Mouse (Mus musculus) limb, embryonic 11.5 days (tissue): ENCODE data around the gene Fyn. TPM values are rescaled to one million over a fixed set of nuclear protein-coding genes. Genes with fewer than 3 reads are reported as not detected.
A peak's percentile ranks its signal among the peaks of the same experiment; 100 is the strongest.

Source experiments
- ATAC-seq: fragments of 200-750 bp; cut with Nextera tagmentation; 2 replicates; pipeline ENCODE4 v1.8.0; 2017; ENCODE audit warnings: low read depth; ENCODE audit not compliant: insufficient number of reproducible peaks, low FRiP score, low TSS enrichment
- DNase-seq: peaks from one replicate; pipeline ENCODE4 v3.0.0-alpha.2; 2015; ENCODE audit warnings: low spot score
- H3K27ac ChIP-seq: fragments of 300-500 bp; sonication (generic); replicated peaks from 2 replicates; pipeline ENCODE4 v1.5.1; 2014; ENCODE audit warnings: low read depth, mild to moderate bottlenecking, low read length
- H3K27me3 ChIP-seq: fragments of 300-500 bp; sonication (generic); 2 replicates; pipeline ENCODE4 v1.6.1; 2014; ENCODE audit warnings: mild to moderate bottlenecking, low read length, mixed read lengths; ENCODE audit not compliant: control insufficient read depth, insufficient read depth
- H3K36me3 ChIP-seq: fragments of 300-500 bp; sonication (generic); 2 replicates; pipeline ENCODE4 v1.6.1; 2014; ENCODE audit warnings: mild to moderate bottlenecking, low read length, moderate library complexity, mixed read lengths; ENCODE audit not compliant: control insufficient read depth, insufficient read depth
- H3K4me1 ChIP-seq: fragments of 300-500 bp; sonication (generic); 2 replicates; pipeline ENCODE4 v1.6.1; 2014; ENCODE audit warnings: low read length, mixed read lengths; ENCODE audit not compliant: control insufficient read depth, insufficient read depth
- H3K4me2 ChIP-seq: fragments of 300-500 bp; sonication (generic); 2 replicates; pipeline ENCODE4 v1.6.1; 2014; ENCODE audit warnings: low read depth, mild to moderate bottlenecking, moderate library complexity; ENCODE audit not compliant: severe bottlenecking
- H3K4me3 ChIP-seq: fragments of 300-500 bp; sonication (generic); 2 replicates; pipeline ENCODE4 v1.5.1; 2014; ENCODE audit warnings: low read depth, low read length
- H3K9ac ChIP-seq: fragments of 300-500 bp; sonication (generic); 2 replicates; pipeline ENCODE4 v1.6.1; 2014; ENCODE audit warnings: mild to moderate bottlenecking, low read length
- H3K9me3 ChIP-seq: fragments of 300-500 bp; sonication (generic); 2 replicates; pipeline ENCODE4 v1.6.1; 2016; ENCODE audit warnings: low read length; ENCODE audit not compliant: control insufficient read depth
- WGBS: fragments of 180-500 bp; shearing (Covaris S2); extraction: QIAGEN DNeasy Blood & Tissue Kit; methylation state at CpG from one replicate; pipeline ENCODE4 v1.1.7; 2014; 5-methylcytosine and 5-hydroxymethylcytosine counted together
- polyA plus RNA-seq: library from polyadenylated mRNA; unstranded; fragments of >200 nt; fragmentation: Nextera tagmentation; extraction: Ambion mirVana; gene quantifications from 2 replicates; pipeline ENCODE4 v1.2.1, GENCODE M21; 2014

Fyn gene
- polyA plus RNA-seq, 1 experiment from 2014 or later: 20.6 TPM

DNA sequence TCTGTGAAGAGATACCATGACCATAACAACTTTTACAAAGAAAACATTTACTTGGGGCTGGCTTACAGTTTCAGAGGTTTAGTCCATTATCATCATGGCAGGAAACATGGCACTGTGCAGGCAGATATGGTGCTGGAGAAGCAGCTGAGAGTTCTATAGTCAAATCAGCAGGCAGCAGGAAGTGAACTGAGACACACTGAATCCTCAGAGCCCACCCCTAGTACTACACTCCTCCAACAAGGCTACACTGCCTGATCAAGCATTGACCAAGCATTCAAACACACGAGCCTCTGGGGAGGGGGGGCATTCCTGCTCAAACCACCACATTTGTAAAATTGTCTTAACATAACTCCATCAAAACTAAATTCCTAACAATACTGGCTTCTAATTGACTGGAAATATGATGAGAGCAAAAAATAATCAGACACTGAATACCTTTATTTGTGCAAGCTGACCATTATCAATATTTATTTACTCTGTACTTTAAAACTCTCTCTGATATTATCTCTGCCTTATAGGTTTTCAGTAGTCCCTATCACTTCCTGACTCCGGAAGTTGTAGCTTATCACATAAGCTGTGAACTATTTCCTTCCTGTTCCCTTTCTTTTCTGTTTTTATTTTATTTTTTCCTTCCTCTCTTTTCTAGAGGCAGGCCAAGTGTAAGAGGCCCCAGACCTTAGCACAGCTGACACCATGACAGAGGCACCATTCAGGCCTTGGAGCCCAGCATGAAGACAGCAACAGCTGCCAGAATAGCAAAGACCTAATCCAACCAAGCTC, 29.3 kb upstream of the Fyn start:
- ATAC-seq (no peak), DNase-seq (no peak)
- no peak overlapping the region for H3K9ac ChIP-seq
- no peaks in the 10 kb centered on the region for H3K4me1 ChIP-seq
- no peak overlapping the region for H3K4me2 ChIP-seq
- H3K4me3 ChIP-seq: no peak overlapping the region
- H3K27ac ChIP-seq: no peak overlapping the region
- H3K27me3 ChIP-seq: no peaks in the 10 kb centered on the region
- H3K9me3 ChIP-seq: no peaks in the 10 kb centered on the region
- WGBS: 80% methylated on average over 2 of the region's 2 CpGs
- H3K36me3 ChIP-seq: no peaks in the 10 kb centered on the region

GRCm38 (mm10) chr10:39339969-39340236, 28.8 kb upstream of the Fyn start:
- Histone ChIP-seq H3K4me1 (no peaks in the 10 kb centered on the region), H3K9ac (no peak overlapping the region), H3K9me3 (no peaks in the 10 kb centered on the region), H3K27ac (no peak overlapping the region), H3K4me3 (no peak overlapping the region), H3K36me3 (no peaks in the 10 kb centered on the region), H3K27me3 (no peaks in the 10 kb centered on the region), H3K4me2 (no peak overlapping the region)
- DNase-seq (no peak), ATAC-seq (no peak)
- WGBS: 91% methylated on average over 2 of the region's 2 CpGs

DNA sequence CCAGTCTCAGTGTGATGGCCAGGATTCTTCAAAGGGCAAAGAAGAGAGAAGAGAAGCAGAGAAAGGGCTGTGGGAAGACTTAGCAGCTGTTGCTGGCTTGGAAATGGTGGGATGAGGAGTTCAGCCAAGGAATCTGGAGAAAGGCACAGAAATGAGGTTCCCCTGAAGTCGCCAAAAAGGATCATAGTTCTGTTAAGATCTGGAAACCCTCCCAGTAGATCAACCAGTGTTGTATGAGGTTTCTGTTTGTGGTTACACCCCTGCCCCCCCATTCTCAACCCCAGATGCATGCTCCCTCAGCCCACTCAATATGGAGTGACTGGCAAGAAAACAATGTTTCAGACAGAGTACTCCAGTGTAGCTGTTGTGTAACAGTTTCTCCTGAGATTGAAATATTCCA, 25.1 kb upstream of the Fyn start:
- no peaks in the 10 kb centered on the region for H3K36me3 ChIP-seq
- no peaks in the 10 kb centered on the region for H3K4me1 ChIP-seq
- H3K4me3 ChIP-seq: no peak overlapping the region
- 75% methylated on average over 1 of the region's 1 CpGs for whole genome bisulfite sequencing
- H3K4me2 ChIP-seq: no peak overlapping the region
- H3K27me3 ChIP-seq: no peaks in the 10 kb centered on the region
- H3K27ac ChIP-seq: no peak overlapping the region
- no peaks in the 10 kb centered on the region for H3K9me3 ChIP-seq
- H3K9ac ChIP-seq: no peak overlapping the region
- DNase-seq (no peak), ATAC-seq (no peak)

DNA sequence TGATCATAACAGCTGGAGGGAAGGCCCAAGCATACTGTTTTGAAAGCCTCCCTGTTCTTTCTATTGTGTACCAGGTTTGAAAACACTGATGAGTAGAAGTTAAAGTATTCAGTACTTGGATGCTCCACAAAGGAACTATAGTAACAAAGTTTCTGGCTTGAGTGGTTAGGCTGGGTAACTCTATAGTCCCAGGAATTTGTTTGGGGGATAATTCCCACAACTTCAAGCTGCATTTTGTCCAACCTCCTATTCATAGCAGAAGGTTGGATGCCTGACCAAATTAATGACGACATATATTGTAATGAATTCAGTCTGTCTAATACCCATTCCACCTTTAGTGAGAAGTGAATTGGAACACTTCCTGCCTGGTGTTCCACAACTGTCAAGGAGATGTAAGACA, 22.7 kb upstream of the Fyn start:
- no peaks in the 10 kb centered on the region for H3K27me3 ChIP-seq
- no peaks in the 10 kb centered on the region for H3K4me1 ChIP-seq
- no peak overlapping the region for H3K4me3 ChIP-seq
- no peak for ATAC-seq
- no peak overlapping the region for H3K27ac ChIP-seq
- H3K9me3 ChIP-seq: no peaks in the 10 kb centered on the region
- no peak overlapping the region for H3K9ac ChIP-seq
- 56% methylated on average over 1 of the region's 1 CpGs for WGBS
- no peaks in the 10 kb centered on the region for H3K36me3 ChIP-seq
- DNase-seq: no peak
- no peak overlapping the region for H3K4me2 ChIP-seq

- no peaks in the 10 kb centered on the region for H3K36me3 ChIP-seq
- no peak overlapping the region for H3K4me3 ChIP-seq
- no peaks in the 10 kb centered on the region for H3K9me3 ChIP-seq
- H3K9ac ChIP-seq: no peak overlapping the region
- WGBS: 93% methylated on average over 14 of the region's 14 CpGs
- no peak for ATAC-seq
- no peaks in the 10 kb centered on the region for H3K27me3 ChIP-seq
- no peak overlapping the region for H3K27ac ChIP-seq
- no peak overlapping the region for H3K4me2 ChIP-seq
- H3K4me1 ChIP-seq: no peaks in the 10 kb centered on the region
- no peak for DNase-seq
Observed at GRCm38 (mm10) chr10:39349781-39350364, 18.8 kb upstream of the Fyn start.

DNA sequence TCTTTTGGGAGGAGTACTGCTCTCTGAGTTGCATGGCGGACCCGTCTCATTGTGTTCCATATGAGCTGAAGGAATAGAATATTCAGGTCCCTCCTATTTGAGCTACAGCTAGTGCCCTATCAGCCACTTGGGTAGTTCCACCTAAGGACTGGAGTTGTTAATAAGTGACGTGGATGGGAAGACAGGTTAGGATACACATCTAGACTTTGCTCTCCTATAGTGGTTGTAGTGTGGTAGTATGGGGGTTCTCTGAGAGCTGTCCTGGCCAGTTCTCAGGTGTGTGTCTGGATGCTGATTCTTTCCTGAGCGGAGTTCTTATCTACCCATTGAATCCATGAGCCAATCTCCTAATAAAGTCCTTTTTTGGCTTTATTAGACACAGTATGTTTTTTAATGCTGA, 4.5 kb upstream of the Fyn start:
- H3K4me1 ChIP-seq: no peaks in the 10 kb centered on the region
- H3K4me3 ChIP-seq: no peak overlapping the region
- no peak overlapping the region for H3K4me2 ChIP-seq
- 0 out of 2 replicates have a peak, but pooled peaks cover 3% of the 10 kb centered on the region for H3K27me3 ChIP-seq
- H3K9ac ChIP-seq: no peak overlapping the region
- no peak for DNase-seq
- no peak for ATAC-seq
- WGBS: 88% methylated on average over 4 of the region's 4 CpGs
- no peaks in the 10 kb centered on the region for H3K36me3 ChIP-seq
- no peaks in the 10 kb centered on the region for H3K9me3 ChIP-seq
- H3K27ac ChIP-seq: no peak overlapping the region

DNA sequence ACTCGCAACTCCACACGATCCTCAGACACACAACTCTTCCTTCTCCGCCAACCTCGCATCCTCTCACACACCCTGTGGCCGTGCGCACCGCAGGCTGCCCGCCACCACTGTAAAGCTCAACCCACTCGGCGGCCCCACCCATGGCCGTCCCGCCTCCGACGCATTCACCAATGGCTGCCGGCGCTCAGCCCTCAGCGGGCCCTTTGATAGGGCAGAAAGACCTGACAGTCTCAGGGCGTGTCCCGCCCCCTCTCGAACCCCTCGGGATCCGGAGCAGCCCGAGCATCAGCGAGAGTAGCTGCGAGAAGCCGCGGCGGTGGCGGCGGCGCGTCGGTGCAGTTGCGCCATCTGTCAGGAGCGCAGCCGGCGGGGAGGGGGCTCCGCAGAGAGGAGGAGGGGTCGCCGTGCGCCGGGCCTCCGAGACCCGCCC, 862 bp downstream of the Fyn start:
- peak; percentile 99 for ATAC-seq
- WGBS: under 1% methylated on average over 42 of the region's 44 CpGs

GRCm38 (mm10) chr10:39369977-39370785, 1.5 kb downstream of the Fyn start:
- Histone ChIP-seq H3K9ac (peak overlapping the region; percentile 86), H3K4me3 (peak overlapping the region; percentile 91), H3K36me3 (no peaks in the 10 kb centered on the region), H3K27ac (peak overlapping the region; percentile 70; the same call in 1 of the 2 replicates), H3K9me3 (no peaks in the 10 kb centered on the region), H3K4me2 (peak overlapping the region; percentile 88), H3K4me1 (peaks cover 6% of the 10 kb centered on the region; the same call in 1 of the 2 replicates), H3K27me3 (0 out of 2 replicates have a peak, but pooled peaks cover 3% of the 10 kb centered on the region)
- peak; percentile 76; the same call in 1 of the 2 replicates for ATAC-seq
- WGBS: under 1% methylated on average over 56 of the region's 68 CpGs
- DNase-seq: peak; percentile 54

More for the DNA sequence above, 862 bp downstream of the Fyn start:
- Histone ChIP-seq H3K36me3 (no peaks in the 10 kb centered on the region), H3K27me3 (0 out of 2 replicates have a peak, but pooled peaks cover 3% of the 10 kb centered on the region), H3K4me2 (peak overlapping the region; percentile 88), H3K9ac (peak overlapping the region; percentile 86), H3K9me3 (no peaks in the 10 kb centered on the region), H3K27ac (peak overlapping the region; percentile 70; the same call in 1 of the 2 replicates), H3K4me3 (peak overlapping the region; percentile 91), H3K4me1 (peaks cover 6% of the 10 kb centered on the region; the same call in 1 of the 2 replicates)
- peak; percentile 97 for DNase-seq
